Mouse (Mus musculus) embryonic fibroblast, embryonic 13.5 days (primary cell): Measurements from ENCODE around the gene Cst3.

Source experiments
- CTCF ChIP-seq: IDR thresholded peaks from 2 replicates; pipeline ENCODE4 v1.5.1; 2011; ENCODE audit warnings: mild to moderate bottlenecking, control low read depth, low read length, moderate library complexity, borderline replicate concordance; ENCODE audit not compliant: insufficient read depth
- POLR2A ChIP-seq: IDR thresholded peaks from 2 replicates; pipeline ENCODE4 v1.6.1; 2011; ENCODE audit warnings: low read depth, mild to moderate bottlenecking, control low read depth, low read length, moderate library complexity

GRCm38 (mm10) chr2:148839224-148839623 lies 36.3 kb downstream of the Cst3 start:
- TF ChIP-seq CTCF (no peak), POLR2A (no peak)
